Mouse (Mus musculus): ENCODE measurements around the gene Gria2. TPM values are rescaled to one million over a fixed set of nuclear protein-coding genes. Genes with fewer than 3 reads are reported as not detected.
A peak's percentile ranks its signal among the peaks of the same experiment; 100 is the strongest.

The Gria2 gene
- polyA plus RNA-seq (2015; fragmentation: Nextera tagmentation; extraction: Ambion mirVana): 0.72 and 1.1 TPM in 2 replicates

GRCm38 (mm10) chr3:80802596-80803081, at the start of gene Gria2:
Gria2 (minus strand) TSS chr3:80802835.
- Histone ChIP-seq H3K27me3 (peaks cover 31% of the 10 kb centered on the region), H3K4me1 (peaks cover 24% of the 10 kb centered on the region), H3K9ac (no peak within 1 kb of the TSS), H3K4me3 (replicated peaks) (peak within 1 kb of the TSS; percentile 47), H3K27ac (no peak within 1 kb of the TSS), H3K36me3 (no peaks in the 10 kb centered on the region), H3K4me2 (peak within 1 kb of the TSS; percentile 85), H3K9me3 (replicated peaks) (no peaks in the 10 kb centered on the region)
- peak; percentile 98 for ATAC-seq (replicated peaks; ENCODE audit: low FRiP score)
- under 1% methylated on average over 35 of the region's 35 CpGs for WGBS

GRCm38 (mm10) chr3:80850947-80851346, 48.3 kb upstream of the Gria2 start:
- Histone ChIP-seq H3K9me3 (replicated peaks) (no peaks in the 10 kb centered on the region), H3K9ac (no peak overlapping the region), H3K27ac (no peak overlapping the region), H3K4me1 (no peaks in the 10 kb centered on the region), H3K27me3 (no peaks in the 10 kb centered on the region), H3K4me2 (no peak overlapping the region), H3K36me3 (no peaks in the 10 kb centered on the region), H3K4me3 (replicated peaks) (no peak overlapping the region)
- ATAC-seq (replicated peaks; ENCODE audit: low FRiP score): no peak
- 80% methylated on average over 10 of the region's 10 CpGs for WGBS

GRCm38 (mm10) chr3:80845634-80846033, 43.0 kb upstream of the Gria2 start:
- H3K27ac ChIP-seq: no peak overlapping the region
- no peak overlapping the region for H3K4me2 ChIP-seq
- H3K9ac ChIP-seq: no peak overlapping the region
- no peaks in the 10 kb centered on the region for H3K36me3 ChIP-seq
- H3K9me3 ChIP-seq (replicated peaks): no peaks in the 10 kb centered on the region
- no peaks in the 10 kb centered on the region for H3K4me1 ChIP-seq
- ATAC-seq (replicated peaks; ENCODE audit: low FRiP score): no peak
- 55% methylated on average over 2 of the region's 2 CpGs for WGBS
- no peak overlapping the region for H3K4me3 ChIP-seq (replicated peaks)
- no peaks in the 10 kb centered on the region for H3K27me3 ChIP-seq

- WGBS: 76% methylated on average over 5 of the region's 5 CpGs
- no peaks in the 10 kb centered on the region for H3K36me3 ChIP-seq
Observed at GRCm38 (mm10) chr3:80839845-80840244, 37.2 kb upstream of the Gria2 start.

GRCm38 (mm10) chr3:80837583-80837982, 34.9 kb upstream of the Gria2 start:
- 46% methylated on average over 3 of the region's 3 CpGs for WGBS
- H3K27me3 ChIP-seq: no peaks in the 10 kb centered on the region
- no peak overlapping the region for H3K9ac ChIP-seq
- no peaks in the 10 kb centered on the region for H3K4me1 ChIP-seq
- ATAC-seq (replicated peaks; ENCODE audit: low FRiP score): no peak
- no peaks in the 10 kb centered on the region for H3K9me3 ChIP-seq (replicated peaks)
- H3K36me3 ChIP-seq: no peaks in the 10 kb centered on the region
- no peak overlapping the region for H3K4me3 ChIP-seq (replicated peaks)
- H3K27ac ChIP-seq: no peak overlapping the region
- H3K4me2 ChIP-seq: no peak overlapping the region

More at GRCm38 (mm10) chr3:80839845-80840244, 37.2 kb upstream of the Gria2 start:
- Histone ChIP-seq H3K4me1 (no peaks in the 10 kb centered on the region), H3K27me3 (no peaks in the 10 kb centered on the region), H3K4me2 (no peak overlapping the region), H3K9ac (no peak overlapping the region), H3K4me3 (replicated peaks) (no peak overlapping the region), H3K9me3 (replicated peaks) (no peaks in the 10 kb centered on the region), H3K27ac (no peak overlapping the region)
- no peak for ATAC-seq (replicated peaks; ENCODE audit: low FRiP score)

GRCm38 (mm10) chr3:80823975-80824374, 21.3 kb upstream of the Gria2 start:
- H3K4me2 ChIP-seq: no peak overlapping the region
- no peak overlapping the region for H3K27ac ChIP-seq
- no peaks in the 10 kb centered on the region for H3K9me3 ChIP-seq (replicated peaks)
- no peaks in the 10 kb centered on the region for H3K4me1 ChIP-seq
- no peak overlapping the region for H3K9ac ChIP-seq
- no peaks in the 10 kb centered on the region for H3K36me3 ChIP-seq
- H3K4me3 ChIP-seq (replicated peaks): no peak overlapping the region
- no peaks in the 10 kb centered on the region for H3K27me3 ChIP-seq
- WGBS: 78% methylated on average over 1 of the region's 1 CpGs
- ATAC-seq (replicated peaks; ENCODE audit: low FRiP score): no peak

- H3K9me3 ChIP-seq (replicated peaks): no peaks in the 10 kb centered on the region
- H3K27ac ChIP-seq: no peak overlapping the region
- H3K4me3 ChIP-seq (replicated peaks): no peak overlapping the region
- WGBS: 94% methylated on average over 1 of the region's 1 CpGs
- H3K4me1 ChIP-seq: no peaks in the 10 kb centered on the region
- H3K36me3 ChIP-seq: no peaks in the 10 kb centered on the region
- no peak for ATAC-seq (replicated peaks; ENCODE audit: low FRiP score)
- no peaks in the 10 kb centered on the region for H3K27me3 ChIP-seq
- no peak overlapping the region for H3K9ac ChIP-seq
- no peak overlapping the region for H3K4me2 ChIP-seq
Observed at GRCm38 (mm10) chr3:80818619-80819018, 16.0 kb upstream of the Gria2 start.

GRCm38 (mm10) chr3:80813734-80814133, 11.1 kb upstream of the Gria2 start:
- Histone ChIP-seq H3K36me3 (no peaks in the 10 kb centered on the region), H3K9me3 (replicated peaks) (no peaks in the 10 kb centered on the region), H3K4me2 (no peak overlapping the region), H3K27ac (no peak overlapping the region), H3K9ac (no peak overlapping the region), H3K4me1 (no peaks in the 10 kb centered on the region), H3K4me3 (replicated peaks) (no peak overlapping the region), H3K27me3 (no peaks in the 10 kb centered on the region)
- ATAC-seq (replicated peaks; ENCODE audit: low FRiP score): peak; percentile 62; the same call in 1 of the 2 replicates

GRCm38 (mm10) chr3:80812237-80812636, 9.6 kb upstream of the Gria2 start:
- Histone ChIP-seq H3K4me2 (no peak overlapping the region), H3K27me3 (no peaks in the 10 kb centered on the region), H3K9me3 (replicated peaks) (no peaks in the 10 kb centered on the region), H3K9ac (no peak overlapping the region), H3K4me1 (no peaks in the 10 kb centered on the region), H3K4me3 (replicated peaks) (no peak overlapping the region), H3K36me3 (no peaks in the 10 kb centered on the region), H3K27ac (no peak overlapping the region)
- no peak for ATAC-seq (replicated peaks; ENCODE audit: low FRiP score)
- 80% methylated on average over 3 of the region's 3 CpGs for WGBS

- Histone ChIP-seq H3K4me3 (replicated peaks) (no peak overlapping the region), H3K27ac (no peak overlapping the region), H3K4me1 (peaks cover 20% of the 10 kb centered on the region), H3K27me3 (peaks cover 24% of the 10 kb centered on the region), H3K9ac (no peak overlapping the region), H3K4me2 (no peak overlapping the region), H3K36me3 (no peaks in the 10 kb centered on the region), H3K9me3 (replicated peaks) (no peaks in the 10 kb centered on the region)
- ATAC-seq (replicated peaks; ENCODE audit: low FRiP score): no peak
- 9% methylated on average over 1 of the region's 1 CpGs for WGBS
Observed at GRCm38 (mm10) chr3:80805327-80805726, 2.7 kb upstream of the Gria2 start.

GRCm38 (mm10) chr3:80803811-80804210, 1.2 kb upstream of the Gria2 start:
- no peak overlapping the region for H3K9ac ChIP-seq
- H3K36me3 ChIP-seq: no peaks in the 10 kb centered on the region
- H3K27me3 ChIP-seq: peaks cover 31% of the 10 kb centered on the region
- H3K4me2 ChIP-seq: no peak overlapping the region
- peaks cover 24% of the 10 kb centered on the region for H3K4me1 ChIP-seq
- no peaks in the 10 kb centered on the region for H3K9me3 ChIP-seq (replicated peaks)
- H3K4me3 ChIP-seq (replicated peaks): no peak overlapping the region
- 68% methylated on average over 1 of the region's 1 CpGs for WGBS
- H3K27ac ChIP-seq: no peak overlapping the region
- ATAC-seq (replicated peaks; ENCODE audit: low FRiP score): no peak

- H3K27ac ChIP-seq: no peak overlapping the region
- peak overlapping the region; percentile 85 for H3K4me2 ChIP-seq
- H3K27me3 ChIP-seq: peaks cover 31% of the 10 kb centered on the region
- H3K4me3 ChIP-seq (replicated peaks): no peak overlapping the region
- peaks cover 24% of the 10 kb centered on the region for H3K4me1 ChIP-seq
- peak; percentile 12; the same call in 1 of the 2 replicates for ATAC-seq (replicated peaks; ENCODE audit: low FRiP score)
- WGBS: 59% methylated on average over 8 of the region's 8 CpGs
- H3K9me3 ChIP-seq (replicated peaks): no peaks in the 10 kb centered on the region
- H3K9ac ChIP-seq: no peak overlapping the region
- no peaks in the 10 kb centered on the region for H3K36me3 ChIP-seq
Observed at GRCm38 (mm10) chr3:80803211-80803610, 576 bp upstream of the Gria2 start.

GRCm38 (mm10) chr3:80801827-80802310, 766 bp downstream of the Gria2 start:
- H3K4me3 ChIP-seq (replicated peaks): peak overlapping the region; percentile 36; the same call in 1 of the 2 replicates
- WGBS: 21% methylated on average over 6 of the region's 6 CpGs
- no peaks in the 10 kb centered on the region for H3K9me3 ChIP-seq (replicated peaks)
- no peaks in the 10 kb centered on the region for H3K36me3 ChIP-seq
- peaks cover 31% of the 10 kb centered on the region for H3K27me3 ChIP-seq
- H3K9ac ChIP-seq: no peak overlapping the region
- ATAC-seq (replicated peaks; ENCODE audit: low FRiP score): no peak
- peak overlapping the region; percentile 62; the same call in 1 of the 2 replicates for H3K4me2 ChIP-seq
- no peak overlapping the region for H3K27ac ChIP-seq
- peaks cover 24% of the 10 kb centered on the region for H3K4me1 ChIP-seq

Data from kidney, embryonic 15.5 days (tissue).